Mouse (Mus musculus): ENCODE results near the gene Ccne1.

The Ccne1 gene

DNA sequence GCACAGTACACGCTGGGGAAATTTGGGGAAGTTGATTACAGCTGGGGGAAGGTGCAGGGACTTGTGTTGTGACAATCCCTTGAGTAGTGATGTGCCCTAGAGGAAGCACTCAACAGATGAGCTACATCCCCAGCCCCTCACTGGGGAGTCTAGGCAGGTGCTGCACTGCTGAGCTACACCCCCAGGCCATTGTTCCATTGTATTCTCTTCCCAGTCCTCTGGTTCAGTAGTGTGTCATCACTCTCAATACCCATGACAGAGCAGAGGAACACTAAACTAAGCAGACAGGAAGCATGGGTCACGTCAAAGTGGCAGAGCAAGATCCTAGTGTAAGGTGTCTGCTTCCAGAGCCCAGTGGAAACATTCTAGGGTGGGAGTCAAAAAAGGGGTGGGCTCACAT lies 14.2 kb downstream of the Ccne1 start:
- no peak for DNase-seq

DNA sequence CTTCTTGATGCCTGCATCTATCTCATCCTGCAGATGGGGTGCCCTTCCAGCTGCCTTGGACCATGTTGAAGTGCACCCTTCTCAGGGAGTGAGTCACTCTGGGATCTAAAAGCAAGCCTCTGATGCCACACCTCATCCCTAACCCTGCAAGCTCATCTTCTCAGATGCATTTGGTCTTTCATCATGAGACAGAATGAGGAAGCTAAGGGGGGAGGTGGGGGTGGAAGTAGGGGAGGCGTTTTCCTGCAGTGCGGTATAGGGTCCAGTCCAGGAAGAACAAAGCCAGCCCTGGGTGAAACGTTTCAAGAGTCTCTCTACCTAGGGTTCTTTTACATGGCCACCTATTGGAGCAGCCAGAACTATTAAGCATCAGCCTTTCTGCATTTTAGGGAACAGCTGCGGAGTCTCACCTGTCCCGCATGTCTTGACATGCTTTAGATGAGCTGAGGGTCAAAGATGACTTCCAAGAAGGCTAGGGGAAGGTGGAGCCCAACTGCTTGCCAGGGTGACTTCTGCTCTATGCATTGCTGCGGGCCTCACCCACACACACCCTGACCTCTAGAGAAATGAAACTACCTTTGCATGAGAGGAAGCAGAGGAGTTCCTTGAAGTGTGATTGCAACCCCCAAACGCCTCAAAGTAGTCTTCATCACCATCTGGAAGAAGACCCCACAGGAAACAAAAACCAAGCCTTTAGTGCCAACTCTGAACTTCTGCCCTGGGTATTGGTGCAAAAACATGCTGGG lies 17.2 kb downstream of the Ccne1 start:
- peak in 1 of 2 experiments; percentile 27 for DNase-seq

DNA sequence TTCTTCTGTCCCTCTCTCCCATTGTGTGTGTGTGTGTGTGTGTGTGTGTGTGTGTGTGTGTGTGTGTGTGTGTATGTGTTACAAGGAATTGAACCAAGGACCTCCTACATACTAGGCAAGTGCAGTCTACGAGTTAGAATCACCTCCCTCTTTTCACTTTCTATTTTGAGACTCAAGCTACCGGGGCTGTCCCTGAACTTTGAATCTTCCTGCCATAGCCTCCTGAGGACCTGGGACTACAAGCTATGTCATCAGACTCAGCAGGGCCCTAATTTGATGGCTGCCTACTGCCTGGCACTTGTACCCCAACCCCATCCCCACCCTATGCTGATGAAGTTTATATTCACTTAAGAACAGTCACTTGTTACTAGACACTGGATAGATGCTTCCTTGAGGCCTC lies 18.9 kb downstream of the Ccne1 start:
- DNase-seq = no peak

DNA sequence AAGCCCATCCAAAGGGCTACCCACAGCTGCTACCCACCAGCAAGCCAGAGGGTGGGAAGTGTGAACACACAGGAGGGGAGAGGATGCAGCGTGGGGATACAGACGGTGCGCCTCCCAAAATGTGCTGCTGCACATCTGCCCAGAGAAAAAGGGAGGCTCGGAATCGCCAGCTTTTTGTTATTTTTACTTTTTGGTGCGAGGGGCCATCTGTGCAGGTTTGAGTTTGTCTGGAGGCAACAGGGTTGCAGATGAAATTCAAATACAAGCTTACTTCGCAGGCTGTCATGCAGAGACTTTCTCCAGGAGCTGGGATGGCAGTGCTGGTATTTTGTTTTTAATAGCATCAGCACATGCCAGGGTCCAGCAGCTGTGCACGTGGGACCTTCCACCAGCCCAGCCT lies 19.5 kb downstream of the Ccne1 start:
- no peak for DNase-seq

DNA sequence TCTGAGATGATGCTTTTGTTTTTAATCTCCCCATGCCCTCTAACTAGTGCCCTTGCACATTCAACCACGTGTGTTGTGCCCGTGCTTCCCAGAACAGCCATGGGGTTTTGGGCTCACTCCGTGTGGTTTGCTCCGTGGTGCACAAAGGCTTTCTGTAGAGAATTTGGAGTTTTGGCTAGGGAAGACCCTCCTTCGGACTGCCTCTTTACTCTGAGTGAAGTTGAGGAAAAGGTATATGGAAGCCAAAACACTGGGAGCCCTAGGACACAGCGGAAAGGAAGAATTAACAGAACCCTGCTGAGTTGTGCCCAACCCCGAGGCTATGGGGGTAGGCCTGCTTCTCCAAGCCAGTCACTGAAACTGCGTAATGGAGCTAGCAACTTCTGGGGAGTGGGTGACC lies 20.9 kb downstream of the Ccne1 start:
- no peak for DNase-seq

DNA sequence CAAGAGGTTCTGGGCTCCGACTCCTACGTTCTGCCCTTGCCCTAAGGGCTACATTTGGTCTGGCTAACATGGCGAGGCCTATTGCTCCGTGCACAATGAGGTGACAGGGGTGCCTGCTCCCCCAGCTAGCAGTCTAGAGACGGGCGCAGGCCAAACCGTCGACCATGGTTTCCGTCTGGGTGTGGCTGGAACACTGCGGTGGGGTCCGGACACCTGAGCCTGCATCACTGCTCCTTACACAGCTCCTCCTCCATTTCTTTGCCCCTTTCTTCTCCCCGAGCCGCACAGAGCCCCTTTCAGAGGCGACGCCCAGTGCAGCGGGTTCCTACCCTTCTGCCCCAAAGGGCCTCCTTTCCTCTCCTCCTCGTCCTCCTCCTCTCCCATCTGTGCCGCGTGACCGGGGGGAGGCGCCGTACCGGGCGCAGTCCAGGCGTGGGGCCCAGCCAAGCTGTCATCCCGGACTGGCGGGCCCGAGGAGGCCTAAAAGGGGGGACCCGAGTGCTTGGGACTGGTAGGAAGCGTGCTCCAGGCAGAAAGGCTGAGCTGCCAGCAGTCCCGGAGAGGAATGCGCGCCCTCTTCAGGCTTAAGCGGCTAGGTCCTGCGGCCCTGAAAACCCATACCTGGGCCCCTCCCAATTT lies 21.6 kb downstream of the Ccne1 start:
- peak; percentile 70 to 75 for DNase-seq

DNA sequence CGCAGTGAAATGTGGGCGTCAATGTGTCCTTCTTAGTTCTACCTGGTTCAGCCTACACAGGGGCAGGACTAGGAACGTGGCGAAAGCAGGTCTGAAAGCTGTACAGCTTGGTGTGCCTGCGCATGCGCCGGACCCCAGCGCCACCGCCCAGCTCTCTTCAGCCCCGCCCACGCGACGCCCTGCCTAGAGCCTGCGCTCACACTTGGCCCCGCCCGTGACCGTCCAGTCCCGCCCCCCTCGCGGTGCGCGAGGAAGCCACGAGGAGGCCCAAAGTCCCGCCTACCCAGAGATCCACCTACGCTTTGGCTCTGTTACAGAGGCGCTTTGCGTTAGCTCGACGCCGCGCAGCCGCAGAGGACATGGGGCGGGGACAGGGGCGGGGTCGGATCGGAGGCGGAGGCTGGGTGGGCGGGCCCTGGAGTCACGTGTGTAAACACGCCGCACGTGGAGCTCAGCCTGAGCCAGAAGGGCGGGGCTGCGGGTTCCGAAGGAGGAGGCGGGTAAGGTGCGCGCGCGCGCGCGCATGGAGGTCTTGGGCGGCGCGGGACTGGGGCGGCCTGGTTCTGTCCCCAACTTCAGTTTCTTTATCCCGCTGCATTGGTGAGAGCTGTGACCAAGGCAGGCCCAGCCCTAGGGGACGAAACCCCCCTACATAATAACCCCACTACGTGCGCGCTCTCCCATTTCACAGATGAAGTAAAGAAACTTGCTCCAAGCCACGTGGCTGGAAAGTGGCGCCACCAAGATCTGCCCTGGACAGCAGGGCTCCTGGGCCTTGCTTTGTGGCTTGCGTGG lies 22.4 kb downstream of the Ccne1 start:
- DNase-seq = peak; percentile 100

DNA sequence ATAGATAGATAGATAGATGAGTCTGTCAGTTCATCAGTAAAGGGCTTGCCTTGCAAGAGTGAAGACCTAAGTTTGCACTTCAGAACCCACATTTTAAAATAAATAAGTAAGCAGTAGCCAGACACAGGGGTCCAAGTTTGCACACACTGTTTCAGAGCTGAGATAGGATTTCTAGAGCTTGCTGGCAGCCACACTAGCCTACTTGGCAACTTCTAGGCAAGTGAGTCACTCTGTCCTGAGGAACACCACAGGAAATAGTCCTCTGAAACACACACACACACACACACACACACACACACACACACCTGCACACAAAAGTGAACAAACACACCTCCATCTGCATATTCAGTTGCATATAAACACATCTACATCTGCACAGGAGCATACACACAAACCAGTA lies 24.4 kb downstream of the Ccne1 start:
- no peak for DNase-seq

DNA sequence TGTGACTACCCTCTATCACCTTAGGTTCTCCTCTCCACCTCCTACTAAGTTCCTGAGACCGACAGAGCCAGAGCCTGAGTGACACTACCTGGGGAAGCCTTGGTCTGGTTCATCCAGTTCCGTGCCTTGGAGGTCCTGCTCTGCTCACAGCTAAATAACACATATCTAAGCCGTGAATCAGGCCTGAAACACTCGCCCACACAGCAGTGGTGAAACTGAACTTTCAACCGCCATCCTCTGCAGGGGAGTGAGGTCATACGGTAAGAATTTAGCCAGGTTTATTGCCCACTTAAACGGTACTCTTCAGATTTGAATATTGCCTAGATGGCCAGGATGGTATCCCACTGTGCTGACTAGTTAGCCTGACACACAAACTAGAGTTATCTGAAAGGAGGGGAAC lies 30.1 kb downstream of the Ccne1 start:
- no peak for DNase-seq

DNA sequence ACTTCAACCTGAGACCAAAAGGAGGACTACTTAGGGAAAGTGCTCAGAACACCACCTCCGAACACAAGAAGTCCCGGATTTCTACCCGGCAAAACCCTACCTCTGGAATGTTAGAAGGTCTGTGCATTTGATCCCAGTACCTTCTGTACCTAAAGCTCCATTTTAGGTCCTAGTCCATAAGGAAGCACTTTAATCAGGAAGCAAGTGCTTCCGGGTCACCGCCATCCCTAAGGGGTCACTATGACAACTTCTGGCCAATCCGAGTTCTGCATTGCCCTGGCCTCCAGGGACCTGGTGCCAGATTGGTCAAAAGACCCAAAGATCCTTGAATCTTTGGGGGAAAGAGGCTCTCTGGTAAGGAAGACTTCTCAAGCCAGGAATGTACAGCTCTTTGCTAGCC lies 31.8 kb downstream of the Ccne1 start:
- no peak for DNase-seq

DNA sequence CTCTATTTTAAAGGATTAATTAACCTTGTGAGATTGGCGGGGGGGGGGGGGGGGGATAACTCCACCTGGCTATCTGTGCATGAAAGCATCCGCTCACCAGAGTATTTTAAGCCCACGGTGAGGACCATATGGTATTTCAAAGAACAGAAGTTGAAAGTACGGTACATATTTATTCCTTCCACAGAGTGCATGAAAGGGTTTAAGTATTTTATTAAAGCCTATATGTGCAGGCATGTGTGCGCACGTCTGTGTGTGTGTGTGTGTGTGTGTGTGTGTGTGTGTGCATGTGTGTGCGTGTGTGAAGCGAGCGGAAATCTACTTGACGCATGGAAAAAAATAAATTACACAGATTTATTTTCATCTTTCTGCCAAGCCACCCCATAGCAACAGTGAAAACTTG lies 32.4 kb downstream of the Ccne1 start:
- no peak for DNase-seq

DNA sequence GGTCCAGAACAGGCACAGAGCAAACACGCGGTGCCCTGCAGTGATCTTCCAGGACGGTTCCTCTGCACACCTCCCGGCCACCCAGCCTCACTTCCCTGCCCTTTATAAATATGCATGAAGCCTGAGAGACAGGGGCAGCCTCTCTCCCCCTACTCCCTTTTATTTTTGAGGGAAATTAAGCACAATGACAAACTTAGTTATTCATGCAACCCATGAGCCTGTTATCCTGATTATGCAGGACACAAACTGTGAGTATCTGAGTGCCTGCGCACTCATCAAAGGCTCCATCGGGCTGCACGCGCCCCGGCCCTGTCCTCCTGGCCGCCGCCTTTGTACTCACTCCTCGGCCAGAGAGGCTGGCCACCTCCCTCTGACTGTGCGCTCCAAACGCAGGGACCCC lies 32.8 kb downstream of the Ccne1 start:
- DNase-seq = no peak

DNA sequence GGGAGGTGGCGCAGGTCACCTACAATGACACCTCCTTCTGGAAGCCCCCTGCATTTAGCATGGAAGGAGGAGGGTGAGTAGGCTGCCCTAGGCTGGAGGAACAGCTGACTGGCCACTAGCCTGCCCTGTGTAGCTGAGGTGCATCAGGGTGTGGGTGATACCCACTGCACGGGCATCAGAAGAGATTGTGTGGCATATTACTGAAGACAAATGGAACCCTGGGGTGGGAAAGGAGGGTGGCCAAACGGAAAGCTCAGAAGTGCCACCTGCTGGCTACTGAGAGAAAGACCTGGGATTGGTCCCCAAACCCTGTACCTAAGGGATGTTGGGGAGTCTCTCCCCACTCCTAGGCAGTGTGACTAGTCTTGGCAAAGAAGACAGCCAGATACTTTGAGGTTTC lies 33.6 kb downstream of the Ccne1 start:
- DNase-seq = peak; percentile 34 to 52

DNA sequence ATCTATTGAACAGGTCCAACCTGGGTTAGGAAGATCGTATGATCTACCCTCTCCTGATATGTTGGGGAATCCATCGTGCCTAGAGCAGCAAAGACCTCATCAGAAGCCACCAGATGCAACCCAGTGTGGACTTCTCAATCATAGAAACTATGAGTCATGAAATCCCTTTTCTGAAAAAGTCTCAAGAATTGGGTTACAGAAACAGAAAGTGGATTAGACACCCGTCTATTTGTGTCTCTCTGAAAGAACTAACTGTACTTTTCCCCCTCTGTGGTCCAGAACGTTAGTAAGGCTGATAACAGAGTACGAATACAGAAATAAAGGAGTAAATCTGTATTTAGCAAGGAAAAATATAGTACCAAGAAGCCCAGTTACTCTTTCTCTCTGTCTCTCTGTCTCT lies 36.3 kb downstream of the Ccne1 start:
- DNase-seq = no peak

DNA sequence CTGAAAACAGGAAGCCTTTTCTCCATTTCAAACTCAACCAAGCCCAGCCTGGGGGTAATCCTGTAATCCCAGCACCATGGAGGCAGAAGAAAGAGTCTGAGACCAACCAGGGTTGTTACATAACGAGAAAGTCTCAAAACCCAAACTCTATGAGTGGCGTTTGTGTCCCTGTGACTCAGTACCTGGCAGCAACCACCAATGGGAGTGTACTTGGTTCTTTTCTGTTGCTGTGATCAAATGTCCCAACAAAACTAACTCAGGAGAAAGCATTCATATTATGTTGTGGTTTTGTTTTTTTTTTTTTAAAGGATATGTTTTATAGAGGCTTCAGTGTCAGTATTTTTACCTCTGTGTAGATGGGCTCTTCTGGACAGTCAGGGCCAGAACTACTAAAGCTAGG lies 36.7 kb downstream of the Ccne1 start:
- no peak for DNase-seq

DNA sequence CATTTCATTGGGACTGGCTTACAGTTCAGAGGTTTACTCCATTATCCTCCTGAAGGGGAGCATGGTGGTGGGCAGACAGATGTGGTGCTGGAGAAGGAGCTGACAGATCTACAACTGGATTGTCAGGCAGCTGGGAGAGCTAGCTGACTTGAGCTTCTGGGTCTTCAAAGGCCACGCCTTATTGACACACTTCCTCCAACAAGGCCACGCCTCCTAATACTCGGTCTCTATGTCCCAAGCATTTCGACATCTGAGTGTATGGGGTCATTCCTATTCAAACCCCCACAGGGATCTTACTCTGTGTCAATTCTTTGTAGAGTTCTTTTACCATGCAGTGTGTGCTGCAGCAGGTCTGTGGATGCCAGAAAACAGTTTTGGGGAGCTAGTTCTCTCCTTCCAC lies 42.9 kb downstream of the Ccne1 start:
- no peak for DNase-seq

DNA sequence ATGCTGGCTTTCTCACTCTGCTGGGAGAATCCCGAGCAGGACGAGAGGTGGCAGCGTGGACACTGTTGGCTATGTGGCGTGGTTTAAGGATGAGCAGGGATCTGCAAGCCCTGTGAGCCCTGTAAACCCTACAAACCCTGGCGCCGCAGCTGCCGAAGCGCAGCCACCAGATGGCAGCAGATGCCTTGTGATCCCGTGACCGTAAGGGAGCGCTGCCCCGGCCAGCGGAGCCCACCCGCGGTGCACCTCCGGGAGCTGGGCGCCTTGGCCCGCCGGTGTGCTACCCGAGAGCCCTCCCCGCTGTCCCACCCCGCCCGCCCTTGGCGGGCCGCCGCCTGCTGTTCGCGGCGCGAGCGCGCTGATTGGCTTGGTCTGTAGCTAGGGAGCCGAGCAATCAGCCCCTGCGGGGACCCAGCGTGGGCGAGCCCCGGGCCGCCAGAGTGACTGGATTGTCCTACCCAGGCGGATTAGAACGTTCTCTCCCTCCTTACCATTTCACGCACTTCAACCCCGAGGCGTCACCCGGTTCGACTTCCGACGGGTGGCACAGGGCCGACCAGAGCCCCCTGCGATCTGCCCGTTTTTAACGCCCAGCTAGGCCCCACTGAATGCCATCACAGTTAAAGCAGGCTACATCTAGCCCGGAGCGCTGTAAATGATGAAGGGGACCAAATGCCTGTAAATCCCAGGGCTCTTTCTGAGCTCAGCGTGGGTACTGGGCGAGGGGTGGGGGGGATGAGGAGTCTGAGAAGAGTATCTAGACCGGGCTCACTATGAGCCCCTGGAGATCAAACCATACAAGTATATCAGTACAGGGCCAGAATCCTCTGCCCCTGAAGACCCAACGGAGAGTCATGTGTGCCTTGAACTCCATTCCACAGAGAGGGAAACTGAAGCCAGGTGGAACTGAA lies 46.0 kb downstream of the Ccne1 start:
- DNase-seq = peak; percentile 90 to 92

DNA sequence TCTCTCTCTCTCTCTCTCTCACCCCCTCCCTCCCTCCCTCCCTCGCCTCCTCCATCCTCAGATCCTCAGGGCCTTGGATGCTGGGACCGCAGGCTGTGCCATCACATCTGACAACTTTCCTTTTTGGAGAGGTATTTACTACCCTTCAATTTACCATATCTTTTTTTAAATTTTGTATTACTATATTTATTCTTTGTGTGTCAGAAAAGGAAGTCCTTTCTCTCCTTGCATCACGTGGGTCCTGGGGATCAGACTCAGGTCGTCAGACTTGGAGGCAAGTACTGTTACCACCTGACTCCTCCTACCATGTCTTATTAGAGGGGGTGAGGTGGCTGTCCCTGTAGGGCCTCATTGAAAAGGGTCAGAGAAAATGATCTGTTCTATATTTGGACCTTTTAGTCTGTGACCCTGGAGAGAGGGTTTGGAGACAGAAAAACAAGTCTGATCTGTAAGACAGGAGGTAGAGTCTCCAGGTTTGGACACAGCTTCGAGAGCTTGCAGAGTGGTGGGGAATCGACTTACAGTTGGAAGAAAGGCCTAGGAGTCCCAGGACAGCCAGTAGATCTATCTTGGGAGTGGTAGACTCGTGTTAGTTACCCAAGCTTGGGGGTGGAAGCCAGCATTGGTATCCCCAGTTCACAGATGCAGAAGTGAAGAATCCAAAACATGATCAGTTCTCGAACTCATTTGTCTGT lies 47.6 kb downstream of the Ccne1 start:
- DNase-seq = no peak

DNA sequence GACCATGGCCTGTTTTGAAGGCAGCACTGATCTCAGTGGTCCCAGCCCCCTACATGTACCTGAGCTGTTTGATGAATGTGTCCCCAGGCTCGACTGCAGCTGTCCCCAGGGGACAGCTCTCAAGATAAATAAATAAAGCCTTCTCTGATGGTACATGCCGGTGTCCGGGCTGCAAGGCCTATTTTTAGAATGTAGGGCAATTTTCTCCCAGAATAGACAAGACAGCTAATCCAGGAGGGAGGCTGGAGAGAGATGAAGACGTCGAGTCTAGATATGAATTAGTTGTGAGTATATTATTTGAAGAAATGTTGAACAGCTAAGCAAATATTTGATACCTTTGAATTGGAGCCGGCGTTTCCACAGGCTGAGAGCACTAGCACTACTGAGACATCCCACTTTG lies 48.2 kb downstream of the Ccne1 start:
- DNase-seq = no peak

DNA sequence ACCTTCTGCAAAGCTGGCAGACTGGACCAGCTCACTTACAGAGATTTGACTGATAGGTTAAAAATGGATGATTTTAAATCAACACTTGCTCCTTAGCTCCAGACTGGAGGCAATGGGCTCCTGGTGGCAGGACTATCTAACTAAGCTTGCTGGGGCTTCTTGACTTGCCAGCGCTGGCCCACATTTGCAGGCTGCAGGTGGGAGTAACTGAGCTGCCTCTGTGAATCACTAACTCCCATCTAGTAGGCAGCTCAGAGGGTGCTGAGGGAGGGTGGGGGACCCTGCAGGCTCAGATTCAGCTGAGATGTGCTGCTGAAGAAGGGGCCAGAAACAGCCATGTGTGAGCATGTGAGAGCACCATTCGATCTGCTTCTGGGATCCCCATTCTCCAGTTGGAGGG lies 51.3 kb downstream of the Ccne1 start:
- no peak for DNase-seq

DNA sequence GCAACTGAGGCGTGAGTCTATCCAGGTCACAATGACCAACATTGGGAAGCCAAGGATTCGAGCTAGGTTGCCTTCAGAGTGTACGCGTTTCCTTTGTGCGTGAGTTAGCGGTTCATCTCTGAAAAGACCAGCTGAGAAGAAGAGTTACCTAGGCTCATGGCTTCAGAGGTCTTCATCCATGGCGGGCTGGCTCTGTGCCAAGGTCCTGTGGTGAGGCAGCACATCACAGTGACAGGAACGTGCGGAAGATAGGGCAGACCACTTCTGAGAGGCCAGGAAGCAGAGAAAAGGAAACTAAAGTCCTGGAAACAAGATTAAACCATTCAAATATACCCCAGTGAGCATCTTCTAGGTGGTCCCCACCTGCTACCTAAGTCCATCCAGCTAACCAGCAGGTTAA lies 53.1 kb downstream of the Ccne1 start:
- DNase-seq = no peak
